Mouse (Mus musculus) CH12.LX (cell line): ENCODE measurements around the gene Hba-x.
"Not testable (repeated sequence)": the region's sequence is repeated elsewhere in the genome, so short reads cannot be mapped to it uniquely, and the experiment has no call there.

Experiments used
- CHD2 ChIP-seq: IDR thresholded peaks from 2 replicates; pipeline ENCODE4 v1.6.1; 2011; ENCODE audit warnings: low read length, improper control_type of control experiment
- CTCF ChIP-seq, 2 experiments: IDR thresholded peaks in 1 of 2; conservative IDR thresholded peaks in 1 of 2; 2 replicates each; pipeline ENCODE4 v1.5.1; 2011 to 2012; ENCODE audit warnings: low read depth in 2 of 2, low read length in 2 of 2, improper control_type of control experiment in 1 of 2, inconsistent platforms in 1 of 2, mild to moderate bottlenecking in 1 of 2, moderate library complexity in 1 of 2
- E2F4 ChIP-seq: IDR thresholded peaks from 2 replicates; pipeline ENCODE4 v1.6.1; 2011; ENCODE audit warnings: low read depth, low read length, improper control_type of control experiment; ENCODE audit not compliant: insufficient replicate concordance
- ETS1 ChIP-seq: conservative IDR thresholded peaks from 2 replicates; pipeline ENCODE4 v1.6.1; 2012; ENCODE audit warnings: low read depth, mild to moderate bottlenecking, inconsistent platforms, low read length, improper control_type of control experiment, moderate library complexity
- GABPA ChIP-seq: IDR thresholded peaks from 2 replicates; pipeline ENCODE4 v1.6.1; 2012; ENCODE audit warnings: low read depth, low read length, improper control_type of control experiment, inconsistent platforms; ENCODE audit not compliant: insufficient replicate concordance
- MAFK ChIP-seq: IDR thresholded peaks from 2 replicates; pipeline ENCODE4 v1.6.1; 2011; ENCODE audit warnings: low read length, improper control_type of control experiment; ENCODE audit not compliant: insufficient replicate concordance
- POLR2A ChIP-seq: IDR thresholded peaks from 2 replicates; pipeline ENCODE4 v1.6.1; 2011; ENCODE audit warnings: low read depth, mild to moderate bottlenecking, improper control_type of control experiment, low read length
- TBP ChIP-seq: conservative IDR thresholded peaks from 2 replicates; pipeline ENCODE4 v1.6.1; 2011; ENCODE audit warnings: low read depth, low read length, improper control_type of control experiment
- TCF12 ChIP-seq: IDR thresholded peaks from 2 replicates; pipeline ENCODE4 v1.6.1; 2014; ENCODE audit warnings: low read depth, mild to moderate bottlenecking, inconsistent platforms, low read length, improper control_type of control experiment

GRCm38 (mm10) chr11:32297417-32297816 is 21.2 kb downstream of the Hba-x start:
- TF ChIP-seq E2F4; CTCF (conservative IDR thresholded peaks at IDR 0.05 in 1 of 2, IDR thresholded peaks at IDR 0.05 in 1 of 2; ENCODE audit: low read depth in 2 of 2, low read length in 2 of 2); TBP; POLR2A; MAFK; ETS1; TCF12; GABPA; CHD2: not testable (repeated sequence)
